Mouse (Mus musculus) MEL (cell line): ENCODE measurements at regions not wholly inside any gene's neighbourhood (a gene's known extent, or its start where the extent isn't known, plus 50 kb on each side); places are given as distances from the start of the nearest gene placed in this dataset.

Source experiments
- DNase-seq: peaks from one replicate; pipeline ENCODE4 v3.0.0; 2011; ENCODE audit warnings: low read depth, low spot score
- H3K27ac ChIP-seq: 2 replicates; pipeline ENCODE4 v1.5.1; 2012; ENCODE audit warnings: low read depth, mild to moderate bottlenecking, control low read depth, low read length, moderate library complexity; ENCODE audit not compliant: control insufficient read depth
- H3K27me3 ChIP-seq, 2 experiments: fragments of 150-350 bp in 1 of 2; sonication (generic) in 1 of 2; 2 replicates each; pipeline ENCODE4 v1.6.1; 2012; ENCODE audit warnings: low read length in 2 of 2, mild to moderate bottlenecking in 2 of 2, improper control_type of control experiment in 1 of 2, moderate library complexity in 1 of 2; ENCODE audit not compliant: insufficient read depth in 2 of 2, control insufficient read depth in 1 of 2
- H3K36me3 ChIP-seq, 2 experiments: 2 replicates each; pipeline ENCODE4 v1.6.1; 2012 to 2014; ENCODE audit warnings: low read length in 2 of 2, improper control_type of control experiment in 1 of 2, inconsistent platforms in 1 of 2, mild to moderate bottlenecking in 1 of 2; ENCODE audit not compliant: insufficient read depth in 2 of 2, control insufficient read depth in 1 of 2
- H3K4me1 ChIP-seq, 2 experiments: fragments of 150-350 bp in 1 of 2; sonication (generic) in 1 of 2; 2 replicates each; pipeline ENCODE4 v1.6.1; 2012; ENCODE audit warnings: low read length in 2 of 2, improper control_type of control experiment in 1 of 2, mild to moderate bottlenecking in 1 of 2; ENCODE audit not compliant: insufficient read depth in 2 of 2, control insufficient read depth in 1 of 2
- H3K4me3 ChIP-seq, 2 experiments: fragments of 150-350 bp in 1 of 2; sonication (generic) in 1 of 2; 2 replicates each; pipeline ENCODE4 v1.5.1; 2012; ENCODE audit warnings: low read depth in 2 of 2, low read length in 2 of 2, mild to moderate bottlenecking in 2 of 2, moderate library complexity in 2 of 2, control low read depth in 1 of 2, improper control_type of control experiment in 1 of 2; ENCODE audit not compliant: control insufficient read depth in 1 of 2, insufficient read depth in 1 of 2
- H3K79me2 ChIP-seq: 2 replicates; pipeline ENCODE4 v1.6.1; 2012; ENCODE audit warnings: mild to moderate bottlenecking, low read length, moderate library complexity; ENCODE audit not compliant: control insufficient read depth, poor library complexity, insufficient read depth
- H3K9ac ChIP-seq: 2 replicates; pipeline ENCODE4 v1.6.1; 2012; ENCODE audit warnings: low read depth, mild to moderate bottlenecking, control low read depth, low read length, moderate library complexity; ENCODE audit not compliant: control insufficient read depth, poor library complexity, severe bottlenecking
- H3K9me3 ChIP-seq: fragments of 150-350 bp; sonication (generic); replicated peaks from 2 replicates; pipeline ENCODE4 v1.6.1; 2012; ENCODE audit warnings: mild to moderate bottlenecking, low read length, improper control_type of control experiment, moderate library complexity; ENCODE audit not compliant: insufficient read depth
- BHLHE40 ChIP-seq: IDR thresholded peaks from 2 replicates; pipeline ENCODE4 v1.6.1; 2012; ENCODE audit warnings: low read depth, mild to moderate bottlenecking, inconsistent platforms, low read length, improper control_type of control experiment, borderline replicate concordance
- CHD1 ChIP-seq: IDR thresholded peaks from 2 replicates; pipeline ENCODE4 v1.6.1; 2012; ENCODE audit warnings: low read depth, mild to moderate bottlenecking, inconsistent platforms, low read length, improper control_type of control experiment
- ELF1 ChIP-seq: IDR thresholded peaks from 2 replicates; pipeline ENCODE4 v1.6.1; 2014; ENCODE audit warnings: low read depth, mild to moderate bottlenecking, inconsistent platforms, low read length, improper control_type of control experiment, moderate library complexity
- EP300 ChIP-seq, 2 experiments: IDR thresholded peaks; 2 replicates each; pipeline ENCODE4 v1.6.1; 2011; ENCODE audit warnings: improper control_type of control experiment in 2 of 2, low read length in 2 of 2, low read depth in 1 of 2, mild to moderate bottlenecking in 1 of 2
- ETS1 ChIP-seq: IDR thresholded peaks from 2 replicates; pipeline ENCODE4 v1.6.1; 2012; ENCODE audit warnings: low read depth, mild to moderate bottlenecking, inconsistent platforms, low read length, improper control_type of control experiment, moderate library complexity
- GABPA ChIP-seq: IDR thresholded peaks from 2 replicates; pipeline ENCODE4 v1.6.1; 2012; ENCODE audit warnings: low read depth, mild to moderate bottlenecking, inconsistent platforms, low read length, improper control_type of control experiment, moderate library complexity
- GATA1 ChIP-seq: IDR thresholded peaks from 2 replicates; pipeline ENCODE4 v1.6.1; 2011; ENCODE audit warnings: low read depth, low read length, improper control_type of control experiment
- KAT2A ChIP-seq: conservative IDR thresholded peaks from 2 replicates; pipeline ENCODE4 v1.6.1; 2012; ENCODE audit warnings: low read depth, low read length, improper control_type of control experiment, inconsistent platforms
- MAX ChIP-seq: IDR thresholded peaks from 2 replicates; pipeline ENCODE4 v1.6.1; 2011; ENCODE audit warnings: low read length, improper control_type of control experiment
- MAZ ChIP-seq: IDR thresholded peaks from 2 replicates; pipeline ENCODE4 v1.6.1; 2012; ENCODE audit warnings: low read depth, mild to moderate bottlenecking, inconsistent platforms, low read length, improper control_type of control experiment
- MEF2A ChIP-seq: IDR thresholded peaks from 2 replicates; pipeline ENCODE4 v1.6.1; 2014; ENCODE audit warnings: low read depth, mild to moderate bottlenecking, inconsistent platforms, low read length, improper control_type of control experiment; ENCODE audit not compliant: poor library complexity, insufficient replicate concordance, severe bottlenecking; ENCODE audit errors: extremely low read depth
- MYC ChIP-seq: IDR thresholded peaks from 2 replicates; pipeline ENCODE4 v1.6.1; 2011; ENCODE audit warnings: low read depth, mild to moderate bottlenecking, low read length, improper control_type of control experiment, moderate library complexity
- NELFE ChIP-seq: IDR thresholded peaks from 2 replicates; pipeline ENCODE4 v1.6.1; 2011; ENCODE audit warnings: low read depth, low read length, improper control_type of control experiment
- POLR2AphosphoS2 ChIP-seq: IDR thresholded peaks from 2 replicates; pipeline ENCODE4 v1.6.1; 2011; ENCODE audit warnings: low read length, improper control_type of control experiment
- POLR2AphosphoS5 ChIP-seq: IDR thresholded peaks from 2 replicates; pipeline ENCODE4 v1.6.1; 2012; ENCODE audit warnings: low read depth, borderline replicate concordance, mild to moderate bottlenecking, inconsistent platforms, low read length, moderate library complexity, mixed read lengths
- RAD21 ChIP-seq: IDR thresholded peaks from 2 replicates; pipeline ENCODE4 v1.6.1; 2011; ENCODE audit warnings: mild to moderate bottlenecking, low read depth, low read length, improper control_type of control experiment
- RCOR1 ChIP-seq: IDR thresholded peaks from 2 replicates; pipeline ENCODE4 v1.6.1; 2012; ENCODE audit warnings: low read depth, mild to moderate bottlenecking, inconsistent platforms, low read length, improper control_type of control experiment
- SIN3A ChIP-seq: IDR thresholded peaks from 2 replicates; pipeline ENCODE4 v1.6.1; 2012; ENCODE audit warnings: low read length, improper control_type of control experiment, inconsistent platforms
- SMC3 ChIP-seq: IDR thresholded peaks from 2 replicates; pipeline ENCODE4 v1.6.1; 2011; ENCODE audit warnings: low read depth, low read length, improper control_type of control experiment
- TAL1 ChIP-seq: IDR thresholded peaks from 2 replicates; pipeline ENCODE4 v1.6.1; 2012; ENCODE audit warnings: mild to moderate bottlenecking, inconsistent platforms, low read length, moderate library complexity, mixed read lengths
- UBTF ChIP-seq: IDR thresholded peaks from 2 replicates; pipeline ENCODE4 v1.6.1; 2012; ENCODE audit warnings: low read depth, mild to moderate bottlenecking, inconsistent platforms, low read length, improper control_type of control experiment, moderate library complexity, borderline replicate concordance; ENCODE audit not compliant: insufficient read depth
- USF2 ChIP-seq, 2 experiments: IDR thresholded peaks; 2 replicates each; pipeline ENCODE4 v1.6.1; 2011 to 2012; ENCODE audit warnings: improper control_type of control experiment in 2 of 2, low read length in 2 of 2, borderline replicate concordance in 1 of 2, inconsistent platforms in 1 of 2, low read depth in 1 of 2, mild to moderate bottlenecking in 1 of 2; ENCODE audit not compliant: insufficient read depth in 1 of 2
- ZC3H11A ChIP-seq: IDR thresholded peaks from 2 replicates; pipeline ENCODE4 v1.6.1; 2012; ENCODE audit warnings: low read depth, mild to moderate bottlenecking, inconsistent platforms, low read length, improper control_type of control experiment
- ZKSCAN1 ChIP-seq: IDR thresholded peaks from 2 replicates; pipeline ENCODE4 v1.6.1; 2012; ENCODE audit warnings: low read depth, mild to moderate bottlenecking, inconsistent platforms, low read length, improper control_type of control experiment, moderate library complexity
- ZMIZ1 ChIP-seq: IDR thresholded peaks from 2 replicates; pipeline ENCODE4 v1.6.1; 2012; ENCODE audit warnings: low read depth, mild to moderate bottlenecking, inconsistent platforms, low read length, improper control_type of control experiment, moderate library complexity
- ZNF384 ChIP-seq: IDR thresholded peaks from 2 replicates; pipeline ENCODE4 v1.6.1; 2012; ENCODE audit warnings: low read depth, mild to moderate bottlenecking, inconsistent platforms, low read length, improper control_type of control experiment

- no peaks in the 10 kb centered on the region for H3K27me3 ChIP-seq
- TF ChIP-seq ZNF384: no peak
- TF ChIP-seq NELFE: no peak
- no peak for TF ChIP-seq MAX
- TF ChIP-seq UBTF: no peak
- TF ChIP-seq ZMIZ1: no peak
- TF ChIP-seq GATA1: no peak
- no peak for TF ChIP-seq ZC3H11A
- TF ChIP-seq, all 39 proteins: peak for 0
- Histone ChIP-seq H3K36me3 (no peaks in the 10 kb centered on the region), H3K27ac (no peak overlapping the region), H3K79me2 (no peaks in the 10 kb centered on the region), H3K9me3 (no peaks in the 10 kb centered on the region), H3K9ac (no peak overlapping the region), H3K4me1 (no peaks in the 10 kb centered on the region), H3K4me3 (no peak overlapping the region)
- peak; percentile 1 for DNase-seq
Measured at GRCm38 (mm10) chr6:15625910-15626564, 94.4 kb upstream of the Mdfic start.

GRCm38 (mm10) chr6:15638548-15638947 is 81.9 kb upstream of the Mdfic start:
- no peak overlapping the region for H3K27ac ChIP-seq
- H3K4me1 ChIP-seq: no peaks in the 10 kb centered on the region
- DNase-seq: no peak
- TF ChIP-seq RAD21 (no peak), KAT2A (no peak), ELF1 (no peak), MAZ (no peak), ZMIZ1 (no peak), BHLHE40 (no peak), CHD1 (no peak), GABPA (no peak), MYC (no peak), RCOR1 (no peak), ETS1 (no peak), USF2 (IDR thresholded peaks at IDR 0.05; ENCODE audit: borderline replicate concordance in 1 of 2, insufficient read depth in 1 of 2, low read depth in 1 of 2, low read length in 2 of 2) (no peak), MEF2A (no peak), EP300 (IDR thresholded peaks at IDR 0.05; ENCODE audit: low read depth in 1 of 2, low read length in 2 of 2) (no peak), POLR2AphosphoS5 (no peak), SMC3 (no peak), ZKSCAN1 (no peak), POLR2AphosphoS2 (no peak), SIN3A (no peak), TAL1 (no peak)
- H3K36me3 ChIP-seq: no peaks in the 10 kb centered on the region
- no peaks in the 10 kb centered on the region for H3K79me2 ChIP-seq
- H3K9me3 ChIP-seq: no peaks in the 10 kb centered on the region
- no peak overlapping the region for H3K4me3 ChIP-seq
- no peaks in the 10 kb centered on the region for H3K27me3 ChIP-seq
- H3K9ac ChIP-seq: no peak overlapping the region
